Comparison of ENCODE assay signal across 8 mouse cellular contexts in genomic region chr11:98597363-98597762, GRCm38 (mm10). TPM values are rescaled to one million over a fixed set of nuclear protein-coding genes. Genes with fewer than 3 reads are reported as not detected.
A peak's percentile ranks its signal among the peaks of the same experiment; 100 is the strongest.
DNase-seq lines count a peak whose midpoint lies in the region; ATAC-seq lines count a peak whose summit lies in the region.
"Had no signal": no experiment of that assay in that cellular context is flagged by ENCODE, and none has a peak within 500 bp of the region (broad histone marks: within the 10 kb centered on the region; RNA-seq: fewer than 3 reads in every experiment).

No protein-coding gene starts in this region.

- peak; percentile 62 for DNase-seq in ovary, postnatal 14 days (ENCODE audit: low spot score)
- DNase-seq in ovary, postnatal 10 days (ENCODE audit: low spot score): no peak
- DNase-seq in WW6 (ENCODE audit: low read depth, low spot score): peak; percentile 78
- peak; percentile 73 for DNase-seq in embryonic facial prominence, embryonic 10.5 days (ENCODE audit: low spot score)
- DNase-seq in thymus, postnatal 0 days (ENCODE audit: low spot score): peak; percentile 92

- WGBS in embryonic facial prominence, embryonic 10.5 days: 40% methylated on average over 6 of the region's 6 CpGs
- WGBS in intestine, embryonic 15.5 days: 42% methylated on average over 5 of the region's 6 CpGs

- H3K4me2 ChIP-seq in intestine, embryonic 15.5 days (replicated peaks): no peak overlapping the region

- H3K4me3 ChIP-seq in embryonic facial prominence, embryonic 10.5 days: no peak overlapping the region
- no peak overlapping the region for H3K4me3 ChIP-seq in intestine, embryonic 15.5 days (replicated peaks)

- ATAC-seq in intestine, embryonic 15.5 days: 0 out of 2 replicates have a peak, but pooled peaks have one; percentile 26
- peak; percentile 77 for ATAC-seq in megakaryocyte, adult 5-6 weeks (ENCODE audit: poor library complexity, severe bottlenecking)

- peaks cover 47% of the 10 kb centered on the region for H3K27me3 ChIP-seq in embryonic facial prominence, embryonic 10.5 days (replicated peaks; ENCODE audit: low read depth, poor library complexity, severe bottlenecking)
- peaks cover 12% of the 10 kb centered on the region for H3K27me3 ChIP-seq in intestine, embryonic 15.5 days (replicated peaks)

- no peak overlapping the region for H3K27ac ChIP-seq in embryonic facial prominence, embryonic 10.5 days (replicated peaks)
- no peak overlapping the region for H3K27ac ChIP-seq in intestine, embryonic 15.5 days

- no peaks in the 10 kb centered on the region for H3K36me3 ChIP-seq in embryonic facial prominence, embryonic 10.5 days (replicated peaks)
- no peaks in the 10 kb centered on the region for H3K36me3 ChIP-seq in intestine, embryonic 15.5 days

- no peaks in the 10 kb centered on the region for H3K9me3 ChIP-seq in embryonic facial prominence, embryonic 10.5 days
- H3K9me3 ChIP-seq in intestine, embryonic 15.5 days: no peaks in the 10 kb centered on the region

- peaks cover 14% of the 10 kb centered on the region for H3K4me1 ChIP-seq in embryonic facial prominence, embryonic 10.5 days
- peaks cover 10% of the 10 kb centered on the region; the same call in 1 of the 2 replicates for H3K4me1 ChIP-seq in intestine, embryonic 15.5 days (replicated peaks)

- no peak overlapping the region for H3K9ac ChIP-seq in intestine, embryonic 15.5 days

RNA-seq across cellular contexts. Expression of gene Lrrc3c, which starts 0.7 kb away (rescaled TPM):
- polyA plus RNA-seq in embryonic facial prominence, embryonic 10.5 days (2016; fragmentation: Nextera tagmentation; extraction: Ambion mirVana): not detected in 2 replicates
- not detected in 2 replicates for polyA plus RNA-seq in intestine, embryonic 15.5 days (2015; fragmentation: Nextera tagmentation; extraction: Ambion mirVana)
- total RNA-seq in megakaryocyte, adult 5-6 weeks (2015): not detected in 2 replicates
- not detected in 2 replicates for total RNA-seq in megakaryocyte, adult 5-6 weeks (2017)
- polyA plus RNA-seq in thymus, postnatal 0 days (2015; fragmentation: Nextera tagmentation; extraction: Ambion mirVana): not detected in 2 replicates
- total RNA-seq: layer of hippocampus, postnatal 25 days had no signal

RNA-seq across cellular contexts. Expression of gene Ormdl3, which starts 10.2 kb away (rescaled TPM):
- polyA plus RNA-seq in embryonic facial prominence, embryonic 10.5 days (2016; fragmentation: Nextera tagmentation; extraction: Ambion mirVana): 56.7 and 57.7 TPM in 2 replicates
- 50.5 and 55.2 TPM in 2 replicates for polyA plus RNA-seq in intestine, embryonic 15.5 days (2015; fragmentation: Nextera tagmentation; extraction: Ambion mirVana)
- total RNA-seq in megakaryocyte, adult 5-6 weeks (2015): 5.1 and 7.8 TPM in 2 replicates
- 6.3 and 8.8 TPM in 2 replicates for total RNA-seq in megakaryocyte, adult 5-6 weeks (2017)
- 37.6 and 38.5 TPM in 2 replicates for polyA plus RNA-seq in thymus, postnatal 0 days (2015; fragmentation: Nextera tagmentation; extraction: Ambion mirVana)

RNA-seq across cellular contexts. Expression of gene Gm12355, which starts 28.1 kb away (rescaled TPM):
- polyA plus RNA-seq in embryonic facial prominence, embryonic 10.5 days (2016; fragmentation: Nextera tagmentation; extraction: Ambion mirVana): 1.3 and 2.0 TPM in 2 replicates
- polyA plus RNA-seq in intestine, embryonic 15.5 days (2015; fragmentation: Nextera tagmentation; extraction: Ambion mirVana): 0.99 and 1.0 TPM in 2 replicates
- total RNA-seq in megakaryocyte, adult 5-6 weeks (2015): 5.5 and 7.0 TPM in 2 replicates
- 1.8 and 3.3 TPM in 2 replicates for total RNA-seq in megakaryocyte, adult 5-6 weeks (2017)
- polyA plus RNA-seq in thymus, postnatal 0 days (2015; fragmentation: Nextera tagmentation; extraction: Ambion mirVana): 0.78 and 1.1 TPM in 2 replicates

RNA-seq across cellular contexts. Expression of gene Gsdma3, which starts 28.8 kb away (rescaled TPM):
- polyA plus RNA-seq in embryonic facial prominence, embryonic 10.5 days (2016; fragmentation: Nextera tagmentation; extraction: Ambion mirVana): not detected in 2 replicates
- not detected in 2 replicates for polyA plus RNA-seq in intestine, embryonic 15.5 days (2015; fragmentation: Nextera tagmentation; extraction: Ambion mirVana)
- total RNA-seq in megakaryocyte, adult 5-6 weeks (2015): not detected in 2 replicates
- total RNA-seq in megakaryocyte, adult 5-6 weeks (2017): not detected in 2 replicates
- 0.26 and 0.42 TPM in 2 replicates for polyA plus RNA-seq in thymus, postnatal 0 days (2015; fragmentation: Nextera tagmentation; extraction: Ambion mirVana)
- total RNA-seq: layer of hippocampus, postnatal 25 days had no signal

RNA-seq across cellular contexts. Expression of gene Zpbp2, which starts 46.5 kb away (rescaled TPM):
- polyA plus RNA-seq in embryonic facial prominence, embryonic 10.5 days (2016; fragmentation: Nextera tagmentation; extraction: Ambion mirVana): 0.20 and 0.47 TPM in 2 replicates
- 0.53 and 0.60 TPM in 2 replicates for polyA plus RNA-seq in intestine, embryonic 15.5 days (2015; fragmentation: Nextera tagmentation; extraction: Ambion mirVana)
- 0.34 and 5.4 TPM in 2 replicates for total RNA-seq in megakaryocyte, adult 5-6 weeks (2015)
- 0.81 TPM in 1 of 2 replicates, not detected in the other for total RNA-seq in megakaryocyte, adult 5-6 weeks (2017)
- 2.3 and 2.4 TPM in 2 replicates for polyA plus RNA-seq in thymus, postnatal 0 days (2015; fragmentation: Nextera tagmentation; extraction: Ambion mirVana)
- total RNA-seq: layer of hippocampus, postnatal 25 days had no signal
